Mouse (Mus musculus) forebrain, embryonic 11.5 days (tissue): ENCODE data around the gene Gm4869. TPM values are rescaled to one million over a fixed set of nuclear protein-coding genes. Genes with fewer than 3 reads are reported as not detected.

ENCODE experiments used
- ATAC-seq: fragments of 200-750 bp; cut with Nextera tagmentation; replicated peaks from 2 replicates; pipeline ENCODE4 v1.8.0; 2017; ENCODE audit warnings: moderate TSS enrichment; ENCODE audit not compliant: low FRiP score
- DNase-seq: peaks from one replicate; pipeline ENCODE4 v3.0.0-alpha.2; 2017; ENCODE audit warnings: low spot score
- H3K27ac ChIP-seq: fragments of 300-500 bp; sonication (generic); 2 replicates; pipeline ENCODE4 v1.5.1; 2014; ENCODE audit warnings: low read depth, low read length
- H3K27me3 ChIP-seq: fragments of 300-500 bp; sonication (generic); 2 replicates; pipeline ENCODE4 v1.6.1; 2014; ENCODE audit warnings: mild to moderate bottlenecking, low read length, mixed read lengths; ENCODE audit not compliant: control insufficient read depth, insufficient read depth
- H3K36me3 ChIP-seq: fragments of 300-500 bp; sonication (generic); 2 replicates; pipeline ENCODE4 v1.6.1; 2014; ENCODE audit warnings: mild to moderate bottlenecking, low read length, moderate library complexity, mixed read lengths; ENCODE audit not compliant: control insufficient read depth, insufficient read depth
- H3K4me1 ChIP-seq: fragments of 300-500 bp; sonication (generic); replicated peaks from 2 replicates; pipeline ENCODE4 v1.6.1; 2014; ENCODE audit warnings: low read length, mixed read lengths; ENCODE audit not compliant: control insufficient read depth, insufficient read depth
- H3K4me2 ChIP-seq: fragments of 300-500 bp; sonication (generic); 2 replicates; pipeline ENCODE4 v1.6.1; 2014; ENCODE audit warnings: low read depth, mild to moderate bottlenecking, low read length, moderate library complexity, mixed read lengths; ENCODE audit not compliant: severe bottlenecking
- H3K4me3 ChIP-seq: fragments of 300-500 bp; sonication (generic); 2 replicates; pipeline ENCODE4 v1.5.1; 2014; ENCODE audit warnings: low read depth, low read length
- H3K9ac ChIP-seq: fragments of 300-500 bp; sonication (generic); 2 replicates; pipeline ENCODE4 v1.6.1; 2014; ENCODE audit warnings: low read length
- H3K9me3 ChIP-seq: fragments of 300-500 bp; sonication (generic); 2 replicates; pipeline ENCODE4 v1.6.1; 2016; ENCODE audit warnings: low read length, mixed read lengths; ENCODE audit not compliant: control insufficient read depth
- WGBS: fragments of 180-500 bp; shearing (Covaris S2); extraction: QIAGEN DNeasy Blood & Tissue Kit; methylation state at CpG from one replicate; pipeline ENCODE4 v1.1.7; 2014; 5-methylcytosine and 5-hydroxymethylcytosine counted together
- polyA plus RNA-seq: library from polyadenylated mRNA; unstranded; fragments of >200 nt; fragmentation: Nextera tagmentation; extraction: Ambion mirVana; gene quantifications from 2 replicates; pipeline ENCODE4 v1.2.1, GENCODE M21; 2014

Gm4869 gene
- polyA plus RNA-seq = 0.09 TPM in 1 of 2 replicates, not detected in the other

- DNase-seq (no peak), ATAC-seq (no peak)
- no peaks in the 10 kb centered on the region for H3K4me1 ChIP-seq
- no peak within 1 kb of the TSS for H3K4me3 ChIP-seq
- no peak within 1 kb of the TSS for H3K4me2 ChIP-seq
- no peak within 1 kb of the TSS for H3K27ac ChIP-seq
- 87% methylated on average over 5 of the region's 5 CpGs for WGBS
- H3K9ac ChIP-seq = no peak within 1 kb of the TSS
- H3K9me3 ChIP-seq = no peaks in the 10 kb centered on the region
- peaks cover 27% of the 10 kb centered on the region; the same call in 1 of the 2 replicates for H3K36me3 ChIP-seq
- H3K27me3 ChIP-seq = no peaks in the 10 kb centered on the region
Observed at GRCm38 (mm10) chr5:140445345-140445744, at the start of gene Gm4869. Gm4869 (plus strand) TSS chr5:140445645.

GRCm38 (mm10) chr5:140396166-140396940 lies 49.1 kb upstream of the Gm4869 start:
- Histone ChIP-seq H3K4me3 (no peak overlapping the region), H3K4me2 (no peak overlapping the region), H3K9me3 (no peaks in the 10 kb centered on the region), H3K9ac (no peak overlapping the region), H3K27me3 (no peaks in the 10 kb centered on the region), H3K36me3 (no peaks in the 10 kb centered on the region), H3K4me1 (no peaks in the 10 kb centered on the region), H3K27ac (no peak overlapping the region)
- 68% methylated on average over 8 of the region's 8 CpGs for WGBS
- DNase-seq (no peak), ATAC-seq (no peak)

GRCm38 (mm10) chr5:140402640-140403270 lies 42.7 kb upstream of the Gm4869 start:
- ATAC-seq (no peak), DNase-seq (no peak)
- Histone ChIP-seq H3K4me3 (no peak overlapping the region), H3K27me3 (no peaks in the 10 kb centered on the region), H3K9me3 (no peaks in the 10 kb centered on the region), H3K4me1 (no peaks in the 10 kb centered on the region), H3K4me2 (no peak overlapping the region), H3K36me3 (no peaks in the 10 kb centered on the region), H3K9ac (no peak overlapping the region), H3K27ac (no peak overlapping the region)
- 91% methylated on average over 4 of the region's 4 CpGs for WGBS

GRCm38 (mm10) chr5:140405126-140405525 lies 40.3 kb upstream of the Gm4869 start:
- Histone ChIP-seq H3K36me3 (no peaks in the 10 kb centered on the region), H3K4me3 (no peak overlapping the region), H3K9me3 (no peaks in the 10 kb centered on the region), H3K9ac (no peak overlapping the region), H3K4me1 (no peaks in the 10 kb centered on the region), H3K27ac (no peak overlapping the region), H3K27me3 (no peaks in the 10 kb centered on the region), H3K4me2 (no peak overlapping the region)
- 82% methylated on average over 6 of the region's 6 CpGs for WGBS
- no peak for DNase-seq
- no peak for ATAC-seq

GRCm38 (mm10) chr5:140406666-140407065 lies 38.8 kb upstream of the Gm4869 start:
- no peaks in the 10 kb centered on the region for H3K36me3 ChIP-seq

GRCm38 (mm10) chr5:140408801-140409200 lies 36.6 kb upstream of the Gm4869 start:
- Histone ChIP-seq H3K27me3 (no peaks in the 10 kb centered on the region), H3K4me2 (no peak overlapping the region), H3K4me1 (no peaks in the 10 kb centered on the region), H3K9ac (no peak overlapping the region), H3K4me3 (no peak overlapping the region), H3K9me3 (no peaks in the 10 kb centered on the region), H3K36me3 (no peaks in the 10 kb centered on the region), H3K27ac (no peak overlapping the region)
- no peak for ATAC-seq
- DNase-seq = no peak

More at GRCm38 (mm10) chr5:140406666-140407065, 38.8 kb upstream of the Gm4869 start:
- no peak for ATAC-seq
- Histone ChIP-seq H3K9me3 (no peaks in the 10 kb centered on the region), H3K4me1 (no peaks in the 10 kb centered on the region), H3K4me2 (no peak overlapping the region), H3K9ac (no peak overlapping the region), H3K27ac (no peak overlapping the region), H3K27me3 (no peaks in the 10 kb centered on the region), H3K4me3 (no peak overlapping the region)
- 72% methylated on average over 6 of the region's 6 CpGs for WGBS
- DNase-seq = no peak

- DNase-seq (peak; percentile 71), ATAC-seq (no peak)
- Histone ChIP-seq H3K9me3 (no peaks in the 10 kb centered on the region), H3K27ac (no peak overlapping the region), H3K4me1 (no peaks in the 10 kb centered on the region), H3K4me2 (no peak overlapping the region), H3K9ac (no peak overlapping the region), H3K36me3 (no peaks in the 10 kb centered on the region), H3K27me3 (no peaks in the 10 kb centered on the region), H3K4me3 (no peak overlapping the region)
- WGBS = 53% methylated on average over 8 of the region's 8 CpGs
Observed at GRCm38 (mm10) chr5:140411339-140411738, 34.1 kb upstream of the Gm4869 start.

- Histone ChIP-seq H3K36me3 (no peaks in the 10 kb centered on the region), H3K4me1 (no peaks in the 10 kb centered on the region), H3K27me3 (no peaks in the 10 kb centered on the region), H3K27ac (no peak overlapping the region), H3K4me2 (no peak overlapping the region), H3K9me3 (no peaks in the 10 kb centered on the region), H3K9ac (no peak overlapping the region), H3K4me3 (no peak overlapping the region)
- 74% methylated on average over 4 of the region's 4 CpGs for WGBS
- DNase-seq (no peak), ATAC-seq (no peak)
Observed at GRCm38 (mm10) chr5:140414647-140415046, 30.8 kb upstream of the Gm4869 start.
